Mouse (Mus musculus) C2C12 (cell line): ENCODE results near the gene Pde1b.

Experiments used
- CEBPB ChIP-seq: IDR thresholded peaks from one replicate; pipeline ENCODE4 v1.6.1; 2011; ENCODE audit warnings: low read depth, mild to moderate bottlenecking, control low read depth, moderate library complexity
- CTCF ChIP-seq: IDR thresholded peaks from one replicate; pipeline ENCODE4 v1.5.1; 2011; ENCODE audit not compliant: control insufficient read depth, insufficient read depth, insufficient read length
- MAX ChIP-seq: IDR thresholded peaks from one replicate; pipeline ENCODE4 v1.6.1; 2011; ENCODE audit warnings: mild to moderate bottlenecking, control low read depth
- MYOD1 ChIP-seq: IDR thresholded peaks from one replicate; pipeline ENCODE4 v1.6.1; 2011; ENCODE audit warnings: low read depth; ENCODE audit not compliant: control insufficient read depth, insufficient read length
- USF1 ChIP-seq: IDR thresholded peaks from one replicate; pipeline ENCODE4 v1.6.1; 2011; ENCODE audit warnings: low read depth, mild to moderate bottlenecking, control low read depth, moderate library complexity

DNA sequence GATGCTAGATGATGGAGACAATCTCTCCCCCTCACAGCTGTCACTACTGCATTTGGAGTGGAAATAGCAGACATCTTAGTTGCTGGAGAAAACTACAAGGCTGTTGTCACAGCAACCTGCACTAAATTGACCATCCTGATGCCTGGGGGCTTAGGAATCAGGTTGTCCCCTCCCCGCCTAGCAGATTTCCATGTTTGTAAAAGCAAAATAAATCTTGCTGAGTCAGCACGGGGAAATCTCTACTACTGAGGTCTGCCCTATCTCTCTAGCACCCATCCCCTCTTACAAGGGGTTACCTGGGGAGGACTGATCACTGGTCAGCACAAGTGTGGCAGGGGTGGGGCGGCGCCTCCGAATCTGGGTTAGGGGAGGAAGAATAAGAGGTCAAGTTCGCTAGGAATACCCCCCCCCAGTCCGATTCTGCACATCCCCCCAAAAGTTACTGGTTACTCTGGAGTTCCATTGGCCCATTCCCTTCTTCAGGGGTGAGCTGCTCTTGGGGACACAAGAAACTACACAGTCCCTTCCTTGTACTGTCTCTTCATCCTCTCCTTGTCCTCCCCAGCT lies 31.3 kb downstream of the Pde1b start:
- TF ChIP-seq CTCF (no peak), MAX (no peak), USF1 (no peak), MYOD1 (no peak), CEBPB (no peak)
